9 mouse cellular contexts compared by ENCODE assay signal in the genomic region with DNA sequence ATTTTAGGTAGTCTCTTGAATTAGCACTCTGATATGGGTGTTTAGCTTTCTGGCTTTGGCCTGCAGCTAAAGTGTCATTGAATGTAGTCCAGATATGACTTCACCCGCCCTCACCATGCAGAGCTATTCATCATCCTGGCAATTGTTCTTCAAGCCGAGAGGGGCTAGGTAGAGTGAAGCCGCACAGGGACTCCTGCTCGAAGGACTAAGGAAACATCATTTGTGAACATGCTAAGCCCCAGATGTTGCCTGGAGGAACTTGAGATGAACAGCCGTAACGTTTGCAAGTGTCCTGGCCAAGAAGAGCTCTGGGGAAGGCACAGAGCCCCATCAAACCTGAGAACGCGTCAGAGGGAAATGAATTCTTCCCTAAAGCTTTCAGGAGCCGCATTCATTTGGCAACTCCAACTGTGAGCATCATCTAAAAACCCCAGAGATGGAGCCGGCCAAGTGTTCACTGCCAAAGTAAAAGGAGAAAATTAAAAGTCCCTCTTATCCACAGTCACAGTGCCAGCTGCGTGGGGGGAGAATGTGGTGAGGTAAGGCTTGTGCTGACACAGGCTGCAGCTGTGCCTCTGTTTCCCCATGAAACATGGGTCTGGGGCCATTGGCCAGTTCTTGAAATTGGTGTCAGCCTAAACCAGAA. TPM values are rescaled to one million over a fixed set of nuclear protein-coding genes. Genes with fewer than 3 reads are reported as not detected.
DNase-seq lines count a peak whose midpoint lies in the region; ATAC-seq lines count a peak whose summit lies in the region.
"Had no signal": no experiment of that assay in that cellular context is flagged by ENCODE, and none has a peak within 500 bp of the region (broad histone marks: within the 10 kb centered on the region; RNA-seq: fewer than 3 reads in every experiment).

No protein-coding gene starts in this region.

- DNase-seq in kidney, postnatal 25 days, result no peak
- DNase-seq in right cerebral cortex, postnatal 14 days, result peak; percentile 55
- no peak for DNase-seq in thymus, postnatal 4 days
- no peak for DNase-seq in ovary, adult 18-20 months (ENCODE audit: low spot score)
- DNase-seq: cerebellum, adult 9-11 months had no signal

- H3K27me3 ChIP-seq in kidney, embryonic 14.5 days (ENCODE audit: control insufficient read depth, insufficient read depth, low read length), result no peaks in the 10 kb centered on the region
- no peaks in the 10 kb centered on the region for H3K27me3 ChIP-seq in forebrain, embryonic 15.5 days
- H3K27me3 ChIP-seq in hindbrain, embryonic 13.5 days, result no peaks in the 10 kb centered on the region

- ATAC-seq in kidney, embryonic 14.5 days (ENCODE audit: low FRiP score, low TSS enrichment), result no peak
- no peak for ATAC-seq in forebrain, embryonic 15.5 days (replicated peaks)
- no peak for ATAC-seq in hindbrain, embryonic 13.5 days (ENCODE audit: low FRiP score)

- H3K36me3 ChIP-seq in kidney, embryonic 14.5 days (ENCODE audit: control insufficient read depth, insufficient read depth, low read length), result no peaks in the 10 kb centered on the region
- H3K36me3 ChIP-seq in forebrain, embryonic 15.5 days, result no peaks in the 10 kb centered on the region
- H3K36me3 ChIP-seq in hindbrain, embryonic 13.5 days, result no peaks in the 10 kb centered on the region

- WGBS in kidney, embryonic 14.5 days, result 78% methylated on average over 11 of the region's 11 CpGs
- 54% methylated on average over 11 of the region's 11 CpGs for WGBS in forebrain, embryonic 15.5 days
- 59% methylated on average over 11 of the region's 11 CpGs for WGBS in hindbrain, embryonic 13.5 days

- no peaks in the 10 kb centered on the region for H3K9me3 ChIP-seq in kidney, embryonic 14.5 days (ENCODE audit: control insufficient read depth, low read length)
- H3K9me3 ChIP-seq in forebrain, embryonic 15.5 days, result no peaks in the 10 kb centered on the region
- H3K9me3 ChIP-seq in hindbrain, embryonic 13.5 days, result no peaks in the 10 kb centered on the region
- H3K9me3 ChIP-seq: megakaryocyte, embryonic 14.5 days had no signal

- H3K9ac ChIP-seq in kidney, embryonic 14.5 days (ENCODE audit: low read depth, low read length), result no peak overlapping the region
- no peak overlapping the region for H3K9ac ChIP-seq in forebrain, embryonic 15.5 days (replicated peaks)
- H3K9ac ChIP-seq in hindbrain, embryonic 13.5 days, result no peak overlapping the region

- H3K27ac ChIP-seq in kidney, embryonic 14.5 days (ENCODE audit: low read depth, low read length), result peak overlapping the region; percentile 51; the same call in 1 of the 2 replicates
- 0 out of 2 replicates have a peak overlapping the region, but pooled peaks have one; percentile 3 for H3K27ac ChIP-seq in forebrain, embryonic 15.5 days (replicated peaks)
- H3K27ac ChIP-seq in hindbrain, embryonic 13.5 days, result peak overlapping the region; percentile 66; the same call in 1 of the 2 replicates

- peaks cover 27% of the 10 kb centered on the region for H3K4me1 ChIP-seq in kidney, embryonic 14.5 days (ENCODE audit: control insufficient read depth, insufficient read depth, low read length)
- peaks cover 33% of the 10 kb centered on the region for H3K4me1 ChIP-seq in forebrain, embryonic 15.5 days
- peaks cover 42% of the 10 kb centered on the region for H3K4me1 ChIP-seq in hindbrain, embryonic 13.5 days (replicated peaks)

- no peak overlapping the region for H3K4me3 ChIP-seq in kidney, embryonic 14.5 days (ENCODE audit: low read length)
- no peak overlapping the region for H3K4me3 ChIP-seq in forebrain, embryonic 15.5 days
- H3K4me3 ChIP-seq in hindbrain, embryonic 13.5 days, result no peak overlapping the region
- H3K4me3 ChIP-seq: megakaryocyte, embryonic 14.5 days had no signal

- H3K4me2 ChIP-seq in kidney, embryonic 14.5 days (replicated peaks; ENCODE audit: low read depth, low read length), result no peak overlapping the region
- H3K4me2 ChIP-seq in forebrain, embryonic 15.5 days (replicated peaks), result no peak overlapping the region
- no peak overlapping the region for H3K4me2 ChIP-seq in hindbrain, embryonic 13.5 days

RNA-seq across cellular contexts. Expression of a gene that starts 10.8 kb away (rescaled TPM):
- polyA plus RNA-seq in kidney, embryonic 14.5 days (2014; fragmentation: Nextera tagmentation; extraction: Ambion mirVana), result 1.8 and 2.0 TPM in 2 replicates
- polyA plus RNA-seq in forebrain, embryonic 15.5 days (2015; fragmentation: Nextera tagmentation; extraction: Ambion mirVana), result 0.48 and 0.61 TPM in 2 replicates
- polyA plus RNA-seq in hindbrain, embryonic 13.5 days (2015; fragmentation: Nextera tagmentation; extraction: Ambion mirVana), result 0.71 and 1.1 TPM in 2 replicates

RNA-seq across cellular contexts. Expression of a gene that starts 39.0 kb away (rescaled TPM):
- 0.57 and 1.0 TPM in 2 replicates for polyA plus RNA-seq in kidney, embryonic 14.5 days (2014; fragmentation: Nextera tagmentation; extraction: Ambion mirVana)
- polyA plus RNA-seq in forebrain, embryonic 15.5 days (2015; fragmentation: Nextera tagmentation; extraction: Ambion mirVana), result 0.13 TPM in 1 of 2 replicates, not detected in the other
- not detected in 2 replicates for polyA plus RNA-seq in hindbrain, embryonic 13.5 days (2015; fragmentation: Nextera tagmentation; extraction: Ambion mirVana)

RNA-seq across cellular contexts. Expression of a gene that starts 43.8 kb away (rescaled TPM):
- 31.2 and 31.8 TPM in 2 replicates for polyA plus RNA-seq in kidney, embryonic 14.5 days (2014; fragmentation: Nextera tagmentation; extraction: Ambion mirVana)
- 14.9 and 17.3 TPM in 2 replicates for polyA plus RNA-seq in forebrain, embryonic 15.5 days (2015; fragmentation: Nextera tagmentation; extraction: Ambion mirVana)
- polyA plus RNA-seq in hindbrain, embryonic 13.5 days (2015; fragmentation: Nextera tagmentation; extraction: Ambion mirVana), result 13.3 and 14.2 TPM in 2 replicates

Comparison
In these comparisons a context has a peak if more than half of its experiments do, and no peak if none do; other contexts are left out.
1. H3K27ac ChIP-seq: peak in every context shown above with its lines; median percentile 66 in hindbrain, embryonic 13.5 days; 51 in kidney, embryonic 14.5 days; 3 in forebrain, embryonic 15.5 days.